Mouse (Mus musculus) naive thymus-derived CD4-positive, alpha-beta T cell, adult 2 months (primary cell): ENCODE measurements around the gene Gm128.

Experiments
- DNase-seq: peaks from one replicate; pipeline ENCODE4 v3.0.0-alpha.2; 2011; ENCODE audit warnings: low read depth

Gene Gm128

GRCm38 (mm10) chr3:95241498-95241897 is at the start of gene Gm128:
Gene Gm128 (minus strand): TSS chr3:95241598.
- no peak for DNase-seq

DNA sequence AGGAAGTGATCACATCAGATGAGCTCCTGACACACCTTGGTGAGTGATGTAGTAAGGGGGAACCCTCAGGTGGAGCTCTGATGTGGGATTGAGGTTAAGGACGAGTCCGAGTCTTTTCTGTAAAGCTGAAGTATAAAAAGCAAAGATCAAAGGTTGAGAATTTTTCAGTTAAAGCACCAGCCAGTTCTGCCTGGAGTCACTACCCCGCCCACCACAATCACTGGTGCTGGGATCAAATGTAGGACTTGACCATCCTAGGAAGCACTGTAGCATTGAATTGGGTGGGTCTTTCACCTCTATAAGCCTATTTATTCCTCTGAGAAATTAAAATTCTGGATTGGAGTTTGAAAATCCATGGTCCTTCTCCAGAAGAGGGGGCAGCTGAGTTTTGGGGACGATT is 49.6 kb upstream of the Gm128 start:
- no peak for DNase-seq

GRCm38 (mm10) chr3:95290156-95290555 is 48.8 kb upstream of the Gm128 start:
- no peak for DNase-seq

DNA sequence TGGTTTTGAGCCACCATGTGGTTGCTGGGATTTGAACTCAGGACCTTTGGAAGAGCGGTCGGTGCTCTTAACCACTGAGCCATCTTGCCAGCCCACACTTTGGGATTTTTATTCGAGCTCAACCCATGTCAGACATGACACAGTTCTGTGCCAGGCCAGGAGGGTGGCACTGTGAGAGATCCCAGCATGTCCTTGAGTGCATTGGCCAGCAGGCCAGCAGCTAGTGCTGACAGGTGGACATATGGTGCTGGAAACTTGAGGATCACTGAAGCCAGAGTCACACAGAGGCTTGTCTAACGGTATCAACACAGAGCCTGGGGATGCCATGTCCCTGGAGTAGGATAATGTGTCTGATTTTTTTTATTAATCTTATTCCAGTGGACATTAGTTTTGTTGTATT is 48.0 kb upstream of the Gm128 start:
- no peak for DNase-seq

DNA sequence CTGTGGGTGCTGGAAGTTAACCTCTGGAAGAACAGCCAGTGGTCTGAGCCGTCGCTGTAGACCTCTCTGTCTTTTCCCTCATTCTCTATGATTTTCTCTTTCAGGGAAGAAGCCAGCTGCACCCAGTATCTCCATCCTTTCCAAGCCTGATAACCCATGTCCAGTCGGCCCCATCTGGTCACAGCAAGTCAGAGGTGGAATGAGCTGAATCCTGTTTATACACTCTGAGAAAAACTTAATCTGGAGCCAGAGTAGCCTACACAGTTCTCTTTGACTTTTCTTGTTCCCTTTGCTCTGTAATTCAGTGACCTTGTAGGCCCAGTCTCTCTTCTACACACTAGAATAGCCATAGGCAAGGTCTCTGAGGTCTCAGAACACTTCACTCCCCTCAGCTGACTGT is 46.1 kb upstream of the Gm128 start:
- no peak for DNase-seq

DNA sequence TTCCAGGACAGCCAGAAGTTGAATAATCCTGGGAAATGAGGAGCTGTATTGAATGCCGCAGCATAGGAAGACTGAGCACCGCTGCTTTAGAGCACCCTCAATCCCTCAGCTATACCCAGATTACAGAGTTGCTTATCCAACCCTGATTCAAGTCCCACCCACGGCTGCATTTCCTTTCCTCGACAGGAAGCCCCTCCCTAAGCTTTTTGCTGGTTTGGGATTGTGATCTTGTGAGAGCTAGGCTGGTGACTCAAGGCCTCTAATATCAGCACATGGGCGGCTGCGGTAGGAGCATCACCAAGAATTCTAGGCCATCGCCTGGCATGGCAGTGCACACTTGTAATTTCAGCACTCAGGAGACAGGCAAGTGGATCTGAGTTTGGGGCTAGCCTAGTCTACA is 45.1 kb upstream of the Gm128 start:
- no peak for DNase-seq

- no peak for DNase-seq
These were observed 44.6 kb upstream of the Gm128 start for GRCm38 (mm10) chr3:95286011-95286410.

- no peak for DNase-seq
These were observed 44.0 kb upstream of the Gm128 start for GRCm38 (mm10) chr3:95285390-95285789.

DNA sequence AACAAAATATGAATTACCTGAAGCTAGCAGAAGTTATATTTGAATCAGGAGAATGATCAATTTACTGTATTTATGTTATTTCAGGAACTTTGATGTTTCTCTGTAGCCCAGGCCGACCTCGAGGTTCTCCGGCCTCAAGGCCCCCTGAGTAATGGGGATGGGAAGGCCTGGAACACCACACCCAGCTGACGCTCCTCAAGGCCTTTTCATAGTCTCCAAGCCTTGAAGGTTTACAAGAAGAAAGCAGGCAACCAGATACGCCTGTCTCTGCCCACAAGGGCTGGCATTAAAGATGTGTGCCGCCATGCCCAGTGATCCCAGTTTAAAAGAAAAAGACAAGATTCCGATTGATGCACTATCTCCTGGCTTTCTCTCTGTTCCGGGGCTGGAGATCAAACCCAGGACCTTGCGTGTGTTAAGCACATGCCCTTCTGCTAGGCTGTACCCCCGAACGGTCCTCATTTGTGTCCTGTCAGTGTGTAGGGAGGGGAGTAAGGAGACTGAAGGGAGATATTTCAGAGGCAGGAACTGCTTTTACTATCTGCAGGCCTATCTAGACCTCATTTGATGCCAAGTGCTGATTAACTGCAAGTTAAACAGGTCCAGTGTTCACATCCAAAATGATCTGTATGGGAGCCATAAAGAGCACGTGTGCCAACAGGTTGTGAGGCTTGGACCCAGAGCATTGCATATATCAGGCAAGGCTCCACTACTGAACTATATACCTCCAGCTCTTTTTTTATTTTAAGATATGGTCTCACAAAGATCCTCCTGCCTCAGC is 43.3 kb upstream of the Gm128 start:
- no peak for DNase-seq

DNA sequence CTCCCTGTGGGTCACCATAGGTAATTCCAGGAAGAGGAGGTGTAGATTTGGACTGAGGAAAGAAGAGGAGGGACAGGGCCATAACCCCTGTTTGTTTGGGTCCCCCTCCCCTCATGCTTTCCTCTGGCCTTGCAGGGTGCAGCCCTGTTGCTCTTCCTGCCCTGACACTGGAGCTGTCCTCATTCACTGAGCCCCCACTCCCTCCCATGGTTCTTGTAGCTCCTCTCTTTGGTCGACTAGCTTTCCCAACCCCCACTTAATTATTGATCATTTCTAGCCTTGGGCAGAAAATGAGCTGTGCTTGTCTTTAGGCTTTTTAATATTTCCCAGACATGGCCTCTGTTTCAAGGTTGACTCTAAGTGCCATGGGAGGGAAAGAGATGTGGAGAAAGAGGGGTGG is 42.7 kb upstream of the Gm128 start:
- no peak for DNase-seq

GRCm38 (mm10) chr3:95283589-95283941 is 42.2 kb upstream of the Gm128 start:
- no peak for DNase-seq

DNA sequence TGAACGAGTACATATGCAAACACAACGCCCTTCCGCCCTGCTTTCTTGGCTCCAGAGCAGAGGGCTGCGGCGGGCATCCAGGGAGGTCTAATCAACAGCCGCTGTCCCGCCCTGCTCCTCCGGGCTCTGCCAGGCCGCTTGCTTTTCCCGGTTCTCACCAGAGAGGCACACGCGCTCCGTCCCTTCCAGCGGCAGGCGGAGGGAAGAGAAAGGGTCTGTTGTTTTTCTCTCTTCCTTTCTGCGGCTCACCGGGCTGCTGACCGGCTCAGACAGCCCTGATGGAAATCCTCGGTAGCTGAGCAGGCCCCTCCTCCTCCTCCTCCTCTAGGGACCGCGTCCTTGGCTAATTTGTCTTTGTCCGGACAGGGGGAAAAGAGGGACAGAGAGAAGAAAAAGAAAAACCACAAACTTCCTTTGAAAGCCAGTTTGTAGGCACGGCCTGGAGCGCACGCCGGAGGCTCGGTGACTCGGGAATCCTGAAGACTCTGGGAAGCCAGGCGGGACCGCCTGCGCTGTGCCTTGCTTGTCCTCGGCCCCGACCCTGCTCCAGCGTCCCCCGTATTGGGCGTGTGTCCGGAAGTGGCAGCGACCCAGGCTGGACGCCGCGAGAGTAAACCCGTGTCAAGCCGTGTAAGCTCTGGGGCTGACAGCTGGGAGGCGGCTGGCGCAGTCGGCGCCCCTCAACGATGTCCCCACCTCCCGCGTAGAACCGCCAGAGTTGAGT is 41.6 kb upstream of the Gm128 start:
- DNase-seq = peak; percentile 48

DNA sequence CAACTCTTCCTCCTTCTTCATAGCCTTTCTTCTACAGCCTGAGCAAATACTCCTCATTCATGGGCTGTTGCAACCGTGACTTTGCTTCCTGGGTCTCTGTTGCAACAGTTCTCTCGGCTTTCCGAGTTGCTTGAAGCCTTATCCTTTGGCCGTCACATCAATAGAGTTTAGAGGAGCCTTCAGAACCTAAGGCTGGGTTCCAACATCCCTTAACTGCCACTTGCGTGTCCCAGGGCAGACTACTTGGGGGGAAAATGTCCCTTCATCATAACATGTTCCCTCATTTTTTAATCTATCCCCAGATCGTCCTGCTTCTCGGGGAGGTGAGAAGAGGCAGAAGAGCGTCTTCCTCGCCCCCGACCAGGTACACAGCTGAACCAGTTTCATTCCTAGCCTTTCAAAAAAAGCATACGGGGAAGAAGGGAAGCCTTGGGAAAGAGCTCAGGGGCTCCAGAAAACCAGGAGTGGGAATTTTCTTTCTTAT is 41.0 kb upstream of the Gm128 start:
- peak; percentile 66 for DNase-seq

- peak; percentile 97 for DNase-seq
These were observed 40.1 kb upstream of the Gm128 start, which contains the start of the genes Mindy1 and Prune1 for GRCm38 (mm10) chr3:95281216-95282126. Gene Mindy1 (plus strand): TSS chr3:95281345. Gene Prune1 (minus strand): TSS chr3:95282076.

DNA sequence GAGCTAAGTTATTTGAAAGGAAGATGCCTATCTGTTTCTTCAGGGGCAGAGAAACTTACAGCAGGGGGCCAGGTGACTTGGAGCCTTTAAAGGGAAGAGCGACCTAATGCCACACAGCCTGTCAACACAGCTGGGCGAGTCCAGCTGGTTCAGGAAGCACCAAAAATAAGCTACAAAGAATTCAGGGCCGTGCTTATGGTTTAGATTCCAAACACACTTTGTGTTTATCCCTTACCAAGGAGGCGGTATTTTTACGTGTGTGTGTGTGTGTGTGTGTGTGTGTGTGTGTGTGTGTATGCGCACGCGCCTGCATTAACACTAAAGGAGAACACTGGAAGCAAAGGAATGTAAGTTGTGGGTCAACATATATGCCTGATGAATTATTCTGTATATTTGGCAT is 39.3 kb upstream of the Gm128 start:
- peak; percentile 65 for DNase-seq

DNA sequence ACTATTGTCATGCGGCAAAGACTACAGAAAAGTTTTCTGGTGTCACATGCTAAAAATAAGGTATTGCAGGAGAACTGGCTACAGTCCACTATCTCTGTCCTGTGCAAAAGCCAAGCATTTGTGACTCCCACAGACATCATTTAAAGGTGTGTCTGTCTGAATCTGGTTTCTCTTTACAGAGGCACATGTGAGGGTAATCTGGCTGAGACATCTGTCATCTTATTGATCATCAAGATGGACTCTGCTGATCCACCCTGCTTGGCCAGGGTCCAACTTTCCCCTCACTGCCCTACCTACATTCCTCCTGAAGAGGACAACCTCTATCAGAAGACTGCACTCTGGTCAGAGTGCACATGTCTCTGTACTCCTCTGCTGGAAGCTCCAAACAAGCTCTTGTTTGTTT is 35.8 kb upstream of the Gm128 start:
- no peak for DNase-seq

DNA sequence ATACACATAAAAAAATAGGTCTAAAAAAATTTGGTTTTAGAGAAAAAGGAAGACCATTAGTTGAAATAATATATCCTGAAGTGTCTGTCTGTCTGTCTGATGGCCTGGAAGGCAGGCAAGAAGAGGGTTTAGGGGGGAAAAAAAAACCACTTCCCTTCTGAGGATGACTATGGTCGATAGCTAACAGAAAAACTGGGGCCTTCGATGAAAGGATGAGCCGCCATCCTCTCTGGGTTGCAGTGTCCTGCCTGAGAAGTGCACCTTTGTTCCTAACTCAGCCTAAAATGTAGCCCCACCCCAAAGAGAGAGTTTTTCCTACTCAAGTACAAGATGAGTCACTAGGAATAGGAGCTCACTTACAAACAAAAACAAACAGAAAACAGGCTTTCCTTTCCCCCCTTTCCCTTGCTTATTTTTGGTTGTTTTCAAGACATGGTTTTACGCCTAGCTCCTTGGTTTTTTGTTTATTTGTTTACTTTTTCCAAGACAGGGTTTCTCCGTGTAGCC is 35.1 kb upstream of the Gm128 start:
- DNase-seq = no peak

GRCm38 (mm10) chr3:95275161-95275560 is 33.8 kb upstream of the Gm128 start:
- no peak for DNase-seq

DNA sequence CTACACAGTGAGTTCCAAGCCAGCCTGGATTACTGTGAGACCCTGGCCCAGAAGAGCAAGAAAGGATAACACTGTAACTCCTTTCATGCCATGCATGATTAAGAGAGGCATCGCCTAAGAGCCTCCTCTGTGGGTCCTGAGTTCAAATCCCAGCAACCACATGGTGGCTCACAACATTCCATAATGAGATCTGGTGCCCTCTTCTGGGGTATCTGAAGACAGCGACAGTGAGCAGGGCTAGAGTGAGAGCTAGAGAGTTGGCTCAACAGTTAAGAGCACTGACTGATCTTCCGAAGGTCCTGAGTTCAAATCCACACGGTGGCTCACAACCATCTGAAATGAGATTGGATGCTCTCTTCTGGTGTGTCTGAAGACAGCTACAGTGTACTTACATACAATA is 33.1 kb upstream of the Gm128 start:
- no peak for DNase-seq

DNA sequence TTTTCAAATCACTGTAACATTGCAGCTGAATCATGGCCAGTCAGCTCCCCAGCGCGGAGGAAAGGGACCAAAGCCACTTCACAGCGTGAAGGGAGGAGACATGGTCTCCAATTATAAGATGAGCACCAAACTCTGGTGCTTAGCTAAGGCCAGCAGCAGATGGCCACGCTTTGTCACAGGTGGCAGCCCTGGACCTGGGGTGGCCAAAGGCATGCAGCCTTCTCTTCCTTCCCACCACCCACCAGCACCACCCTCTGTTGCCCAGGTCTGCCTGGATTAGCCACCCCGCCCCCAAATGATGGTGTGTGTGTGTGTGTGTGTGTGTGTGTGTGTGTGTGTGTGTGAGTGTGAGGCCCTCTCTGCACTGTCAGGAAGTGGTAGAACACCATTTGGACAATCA is 32.1 kb upstream of the Gm128 start:
- DNase-seq = no peak

DNA sequence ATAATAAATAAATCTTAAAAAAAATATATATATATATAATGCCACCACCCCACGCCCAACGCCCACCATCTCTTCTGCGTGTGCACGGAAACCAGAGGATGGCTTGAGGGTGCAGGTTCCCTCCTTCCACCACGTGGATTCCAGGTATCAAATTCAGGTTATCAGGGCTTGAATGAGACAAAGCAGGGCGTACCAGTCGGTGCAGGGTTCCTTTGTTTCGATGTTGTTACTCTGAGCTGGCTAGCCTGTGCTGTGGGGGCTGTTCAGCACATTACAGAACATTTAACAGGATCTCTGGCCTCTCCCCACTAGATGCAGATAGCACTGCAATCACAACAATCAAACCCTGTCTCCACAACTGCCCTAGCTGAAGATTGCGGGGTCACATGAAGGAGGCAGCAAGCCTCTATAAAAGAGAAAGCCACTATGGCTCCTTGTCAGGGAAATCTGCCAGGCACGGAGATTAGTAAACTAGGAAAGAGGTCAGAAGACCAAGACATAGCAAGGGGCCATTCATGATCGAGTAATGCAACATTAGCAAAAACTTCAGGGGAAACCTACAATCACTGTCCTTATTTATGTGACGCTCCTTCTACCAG is 29.5 kb upstream of the Gm128 start:
- no peak for DNase-seq

DNA sequence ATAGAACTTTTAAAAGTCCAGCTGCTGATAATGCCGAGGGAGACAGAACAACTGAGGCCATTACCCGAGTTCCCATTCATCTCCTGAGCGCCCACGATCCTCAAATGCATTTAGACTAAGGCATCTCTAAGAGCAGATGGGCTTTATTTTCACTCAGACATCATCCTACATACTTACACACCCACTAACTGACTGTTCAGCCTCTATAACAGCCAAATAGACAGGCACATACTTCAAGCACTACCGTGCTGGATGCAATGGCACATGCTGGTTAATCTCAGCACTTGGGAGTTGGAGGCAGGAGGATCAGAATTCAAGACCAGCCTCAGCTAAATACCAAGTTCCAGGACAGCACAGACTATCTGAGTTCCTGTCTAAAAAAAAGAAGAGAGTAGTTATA is 28.4 kb upstream of the Gm128 start:
- no peak for DNase-seq
